Mouse (Mus musculus): ENCODE data around the gene Erc2. TPM values are rescaled to one million over a fixed set of nuclear protein-coding genes. Genes with fewer than 3 reads are reported as not detected.
"Not testable (repeated sequence)": the region's sequence is repeated elsewhere in the genome, so short reads cannot be mapped to it uniquely, and the experiment has no call there.

Gene Erc2
- total RNA-seq, 2 experiments from 2014 or later = 0.28 to 0.54 TPM

GRCm38 (mm10) chr14:27822566-27822965, 200.3 kb downstream of the Erc2 start:
- intact Hi-C loops (cut with DNase I) = no loop called here
- no peak for DNase-seq

- intact Hi-C loops (cut with DNase I) = loop anchor here (1.0 kb wide), 1 partner anchor 12 kb away; no protein-coding TSS in a partner anchor
- no peak for DNase-seq
These were observed 200.8 kb downstream of the Erc2 start for GRCm38 (mm10) chr14:27823048-27823447.

GRCm38 (mm10) chr14:27823897-27824296, 201.7 kb downstream of the Erc2 start:
- DNase-seq = no peak
- intact Hi-C loops (cut with DNase I) = loop anchor here (1.0 kb wide), 1 partner anchor 13 kb away; no protein-coding TSS in a partner anchor

GRCm38 (mm10) chr14:27826829-27827228, 204.6 kb downstream of the Erc2 start:
- intact Hi-C loops (cut with DNase I) = no loop called here
- DNase-seq = no peak

- intact Hi-C loops (cut with DNase I) = no loop called here
- no peak for DNase-seq
These were observed 205.9 kb downstream of the Erc2 start for GRCm38 (mm10) chr14:27828089-27828488.

GRCm38 (mm10) chr14:27832196-27832595, 210.0 kb downstream of the Erc2 start:
- DNase-seq = no peak
- intact Hi-C loops (cut with DNase I) = no loop called here

- no peak for DNase-seq
- intact Hi-C loops (cut with DNase I) = no loop called here
These were observed 213.1 kb downstream of the Erc2 start for GRCm38 (mm10) chr14:27835351-27835750.

GRCm38 (mm10) chr14:27837601-27838105, 215.4 kb downstream of the Erc2 start:
- no peak for DNase-seq
- intact Hi-C loops (cut with DNase I) = no loop called here

- DNase-seq = no peak
- intact Hi-C loops (cut with DNase I) = no loop called here
These were observed 217.9 kb downstream of the Erc2 start for GRCm38 (mm10) chr14:27840120-27840519.

GRCm38 (mm10) chr14:27846875-27847274, 224.6 kb downstream of the Erc2 start:
- DNase-seq = no peak
- intact Hi-C loops (cut with DNase I) = no loop called here

- DNase-seq = no peak
- intact Hi-C loops (cut with DNase I) = no loop called here
These were observed 225.1 kb downstream of the Erc2 start for GRCm38 (mm10) chr14:27847291-27847690.

GRCm38 (mm10) chr14:27851231-27851630, 229.0 kb downstream of the Erc2 start:
- DNase-seq = no peak
- intact Hi-C loops (cut with DNase I) = no loop called here

- intact Hi-C loops (cut with DNase I) = no loop called here
- DNase-seq = no peak
These were observed 230.4 kb downstream of the Erc2 start for GRCm38 (mm10) chr14:27852606-27853005.

- intact Hi-C loops (cut with DNase I) = no loop called here
These were observed 238.3 kb downstream of the Erc2 start for GRCm38 (mm10) chr14:27860371-27861046.

GRCm38 (mm10) chr14:27862299-27862698, 240.1 kb downstream of the Erc2 start:
- intact Hi-C loops (cut with DNase I) = no loop called here
- DNase-seq = no peak

More at GRCm38 (mm10) chr14:27860371-27861046, 238.3 kb downstream of the Erc2 start:
- DNase-seq = no peak

- no peak for DNase-seq
- intact Hi-C loops (cut with DNase I) = no loop called here
These were observed 245.2 kb downstream of the Erc2 start for GRCm38 (mm10) chr14:27867386-27867785.

- intact Hi-C loops (cut with DNase I) = no loop called here
- DNase-seq = no peak
These were observed 251.4 kb downstream of the Erc2 start for GRCm38 (mm10) chr14:27873619-27874018.

GRCm38 (mm10) chr14:27875991-27876411, 253.8 kb downstream of the Erc2 start:
- no peak for DNase-seq
- intact Hi-C loops (cut with DNase I) = no loop called here

- intact Hi-C loops (cut with DNase I) = no loop called here
- no peak for DNase-seq
These were observed 259.7 kb downstream of the Erc2 start for GRCm38 (mm10) chr14:27881972-27882371.

- DNase-seq; intact Hi-C loops (cut with DNase I): not testable (repeated sequence)
These were observed 264.1 kb downstream of the Erc2 start for GRCm38 (mm10) chr14:27886337-27886736.

- no peak for DNase-seq
- intact Hi-C loops (cut with DNase I) = no loop called here
These were observed 265.3 kb downstream of the Erc2 start for GRCm38 (mm10) chr14:27887488-27887887.

- intact Hi-C loops (cut with DNase I) = no loop called here
- DNase-seq = no peak
These were observed 267.4 kb downstream of the Erc2 start for GRCm38 (mm10) chr14:27889650-27890049.
